Mouse (Mus musculus) adrenal gland, adult 18-20 months (tissue): ENCODE measurements at regions not wholly inside any gene's neighbourhood (a gene's known extent, or its start where the extent isn't known, plus 50 kb on each side); places are given as distances from the start of the nearest gene placed in this dataset.

ENCODE experiments used
- DNase-seq, 2 experiments: peaks; one replicate each; pipeline ENCODE4 v3.0.0; 2021 to 2022; ENCODE audit warnings: low spot score in 2 of 2

DNA sequence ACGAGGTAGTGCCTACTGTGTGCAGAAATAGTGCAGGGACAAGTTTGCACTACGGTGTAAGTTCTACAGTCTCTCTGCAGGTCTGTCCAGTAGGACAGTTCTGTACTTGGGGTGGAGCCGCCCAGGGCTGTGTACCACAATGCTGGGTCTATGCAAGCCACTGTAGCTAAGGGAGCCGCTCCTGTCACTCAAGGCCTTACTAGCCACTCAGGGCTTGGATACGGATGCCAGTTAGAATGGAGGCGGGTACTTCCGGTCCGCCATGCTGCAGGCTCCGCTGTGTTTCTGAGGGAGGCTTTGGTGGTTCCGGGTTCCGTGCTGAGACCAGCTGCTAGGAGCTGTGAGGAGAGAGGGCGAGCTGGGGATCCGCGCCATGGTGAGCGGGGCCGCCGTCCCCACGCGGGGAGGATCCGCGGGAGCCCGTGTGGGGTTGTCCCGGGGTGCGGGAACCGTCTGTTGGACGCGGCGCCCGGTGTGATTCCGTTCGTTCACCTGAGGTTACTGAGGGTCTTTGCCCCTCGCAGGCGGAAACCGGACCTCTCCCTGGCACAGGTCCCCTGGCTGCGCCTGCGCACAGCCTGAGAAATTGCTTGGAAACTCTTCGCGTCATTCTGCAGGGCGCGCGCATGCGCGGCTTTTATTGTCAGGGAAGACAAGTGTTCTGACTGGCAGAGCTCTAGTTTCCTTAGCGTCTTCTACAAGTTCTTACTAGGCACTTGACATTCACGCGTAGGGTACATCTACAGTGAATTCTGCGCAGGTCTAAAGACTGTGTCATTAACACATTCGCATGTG is 51.0 kb upstream of the Zfp873 start:
- peak; percentile 39 to 46 for DNase-seq
